Mouse (Mus musculus) liver, embryonic 11.5 days (tissue): Measurements from ENCODE around the gene Ankrd28. TPM values are rescaled to one million over a fixed set of nuclear protein-coding genes. Genes with fewer than 3 reads are reported as not detected.
A peak's percentile ranks its signal among the peaks of the same experiment; 100 is the strongest.

Experiments used
- ATAC-seq: fragments of 200-750 bp; cut with Nextera tagmentation; replicated peaks from 2 replicates; pipeline ENCODE4 v1.8.0; 2017; ENCODE audit warnings: moderate number of reproducible peaks, mild to moderate bottlenecking, moderate TSS enrichment, moderate library complexity; ENCODE audit not compliant: low FRiP score
- DNase-seq: peaks from one replicate; pipeline ENCODE4 v3.0.0-alpha.2; 2017; ENCODE audit warnings: low spot score
- H3K27ac ChIP-seq: fragments of 300-500 bp; sonication (generic); 2 replicates; pipeline ENCODE4 v1.5.1; 2014; ENCODE audit warnings: mild to moderate bottlenecking, low read depth, low read length, control low read depth
- H3K27me3 ChIP-seq: fragments of 300-500 bp; sonication (generic); replicated peaks from 2 replicates; pipeline ENCODE4 v1.6.1; 2014; ENCODE audit warnings: low read length, mixed read lengths; ENCODE audit not compliant: control insufficient read depth, insufficient read depth
- H3K36me3 ChIP-seq: fragments of 300-500 bp; sonication (generic); 2 replicates; pipeline ENCODE4 v1.6.1; 2014; ENCODE audit warnings: mild to moderate bottlenecking, low read length, moderate library complexity, mixed read lengths; ENCODE audit not compliant: control insufficient read depth, insufficient read depth
- H3K4me1 ChIP-seq: fragments of 300-500 bp; sonication (generic); replicated peaks from 2 replicates; pipeline ENCODE4 v1.6.1; 2014; ENCODE audit warnings: low read length, mixed read lengths; ENCODE audit not compliant: control insufficient read depth, insufficient read depth
- H3K4me2 ChIP-seq: fragments of 300-500 bp; sonication (generic); 2 replicates; pipeline ENCODE4 v1.6.1; 2014; ENCODE audit warnings: mild to moderate bottlenecking, control low read depth, moderate library complexity
- H3K4me3 ChIP-seq: fragments of 300-500 bp; sonication (generic); 2 replicates; pipeline ENCODE4 v1.5.1; 2014; ENCODE audit warnings: low read depth, low read length, control low read depth
- H3K9ac ChIP-seq: fragments of 300-500 bp; sonication (generic); 2 replicates; pipeline ENCODE4 v1.6.1; 2014; ENCODE audit warnings: low read depth, low read length, control low read depth
- H3K9me3 ChIP-seq: fragments of 300-500 bp; sonication (generic); 2 replicates; pipeline ENCODE4 v1.6.1; 2016; ENCODE audit warnings: low read length, inconsistent platforms, mixed read lengths; ENCODE audit not compliant: control insufficient read depth
- whole genome bisulfite sequencing: fragments of 180-500 bp; shearing (Covaris S2); extraction: QIAGEN DNeasy Blood & Tissue Kit; methylation state at CpG from one replicate; pipeline ENCODE4 v1.1.7; 2014; 5-methylcytosine and 5-hydroxymethylcytosine counted together
- polyA plus RNA-seq: library from polyadenylated mRNA; unstranded; fragments of >200 nt; fragmentation: Nextera tagmentation; extraction: Ambion mirVana; gene quantifications from 2 replicates; pipeline ENCODE4 v1.2.1, GENCODE M21; 2014

Gene Ankrd28
- polyA plus RNA-seq, 1 experiment from 2014 or later, result 8.5 TPM

GRCm38 (mm10) chr14:31800976-31801375, 29.5 kb downstream of the Ankrd28 start:
- Histone ChIP-seq H3K27ac (no peak overlapping the region), H3K27me3 (no peaks in the 10 kb centered on the region), H3K9ac (no peak overlapping the region), H3K4me2 (no peak overlapping the region), H3K9me3 (no peaks in the 10 kb centered on the region), H3K4me1 (0 out of 2 replicates have a peak, but pooled peaks cover 4% of the 10 kb centered on the region), H3K36me3 (no peaks in the 10 kb centered on the region), H3K4me3 (no peak overlapping the region)
- no peak for ATAC-seq
- DNase-seq, result no peak
- WGBS, result 86% methylated on average over 7 of the region's 7 CpGs

GRCm38 (mm10) chr14:31800446-31800845, 30.0 kb downstream of the Ankrd28 start:
- Histone ChIP-seq H3K36me3 (no peaks in the 10 kb centered on the region), H3K9me3 (no peaks in the 10 kb centered on the region), H3K4me2 (no peak overlapping the region), H3K4me3 (no peak overlapping the region), H3K9ac (no peak overlapping the region), H3K27me3 (no peaks in the 10 kb centered on the region), H3K27ac (no peak overlapping the region), H3K4me1 (0 out of 2 replicates have a peak, but pooled peaks cover 7% of the 10 kb centered on the region)
- WGBS, result 87% methylated on average over 5 of the region's 5 CpGs
- DNase-seq (no peak), ATAC-seq (no peak)

GRCm38 (mm10) chr14:31798937-31799336, 31.5 kb downstream of the Ankrd28 start:
- no peaks in the 10 kb centered on the region for H3K27me3 ChIP-seq
- H3K27ac ChIP-seq, result no peak overlapping the region
- no peak for ATAC-seq
- H3K36me3 ChIP-seq, result no peaks in the 10 kb centered on the region
- H3K4me3 ChIP-seq, result no peak overlapping the region
- DNase-seq, result no peak
- no peaks in the 10 kb centered on the region for H3K9me3 ChIP-seq
- WGBS, result 75% methylated on average over 10 of the region's 10 CpGs
- 0 out of 2 replicates have a peak, but pooled peaks cover 7% of the 10 kb centered on the region for H3K4me1 ChIP-seq
- no peak overlapping the region for H3K9ac ChIP-seq
- no peak overlapping the region for H3K4me2 ChIP-seq

- 0 out of 2 replicates have a peak, but pooled peaks cover 7% of the 10 kb centered on the region for H3K4me1 ChIP-seq
- no peak overlapping the region for H3K27ac ChIP-seq
- no peaks in the 10 kb centered on the region for H3K36me3 ChIP-seq
- H3K9ac ChIP-seq, result no peak overlapping the region
- WGBS, result 40% methylated on average over 1 of the region's 1 CpGs
- ATAC-seq (no peak), DNase-seq (no peak)
- H3K4me3 ChIP-seq, result no peak overlapping the region
- no peak overlapping the region for H3K4me2 ChIP-seq
- H3K9me3 ChIP-seq, result no peaks in the 10 kb centered on the region
- H3K27me3 ChIP-seq, result no peaks in the 10 kb centered on the region
Observed at GRCm38 (mm10) chr14:31795535-31795934, 34.9 kb downstream of the Ankrd28 start.

GRCm38 (mm10) chr14:31794776-31795126, 35.7 kb downstream of the Ankrd28 start:
- no peaks in the 10 kb centered on the region for H3K9me3 ChIP-seq
- H3K4me1 ChIP-seq, result 0 out of 2 replicates have a peak, but pooled peaks cover 7% of the 10 kb centered on the region
- no peaks in the 10 kb centered on the region for H3K36me3 ChIP-seq
- ATAC-seq (no peak), DNase-seq (no peak)
- H3K4me3 ChIP-seq, result no peak overlapping the region
- H3K27ac ChIP-seq, result no peak overlapping the region
- no peak overlapping the region for H3K4me2 ChIP-seq
- WGBS, result 42% methylated on average over 1 of the region's 1 CpGs
- no peaks in the 10 kb centered on the region for H3K27me3 ChIP-seq
- no peak overlapping the region for H3K9ac ChIP-seq

GRCm38 (mm10) chr14:31793979-31794775, 36.3 kb downstream of the Ankrd28 start:
- H3K9ac ChIP-seq, result no peak overlapping the region
- no peak overlapping the region for H3K4me2 ChIP-seq
- 0 out of 2 replicates have a peak, but pooled peaks cover 7% of the 10 kb centered on the region for H3K4me1 ChIP-seq
- no peak overlapping the region for H3K27ac ChIP-seq
- H3K9me3 ChIP-seq, result no peaks in the 10 kb centered on the region
- WGBS, result 77% methylated on average over 4 of the region's 4 CpGs
- H3K27me3 ChIP-seq, result no peaks in the 10 kb centered on the region
- DNase-seq, result no peak
- H3K4me3 ChIP-seq, result no peak overlapping the region
- ATAC-seq, result peak; percentile 45; the same call in 1 of the 2 replicates
- no peaks in the 10 kb centered on the region for H3K36me3 ChIP-seq

GRCm38 (mm10) chr14:31790797-31791196, 39.7 kb downstream of the Ankrd28 start:
- H3K36me3 ChIP-seq, result no peaks in the 10 kb centered on the region
- no peak overlapping the region for H3K4me3 ChIP-seq
- no peak for ATAC-seq
- H3K27me3 ChIP-seq, result no peaks in the 10 kb centered on the region
- H3K9me3 ChIP-seq, result no peaks in the 10 kb centered on the region
- no peak overlapping the region for H3K4me2 ChIP-seq
- H3K27ac ChIP-seq, result no peak overlapping the region
- H3K9ac ChIP-seq, result no peak overlapping the region
- DNase-seq, result no peak
- 57% methylated on average over 1 of the region's 1 CpGs for WGBS
- peaks cover 3% of the 10 kb centered on the region; the same call in 1 of the 2 replicates for H3K4me1 ChIP-seq

GRCm38 (mm10) chr14:31786906-31787305, 43.5 kb downstream of the Ankrd28 start:
- no peaks in the 10 kb centered on the region for H3K27me3 ChIP-seq
- peaks cover 13% of the 10 kb centered on the region for H3K4me1 ChIP-seq
- DNase-seq (no peak), ATAC-seq (no peak)
- no peak overlapping the region for H3K4me2 ChIP-seq
- H3K4me3 ChIP-seq, result no peak overlapping the region
- no peak overlapping the region for H3K9ac ChIP-seq
- no peaks in the 10 kb centered on the region for H3K9me3 ChIP-seq
- H3K36me3 ChIP-seq, result no peaks in the 10 kb centered on the region
- H3K27ac ChIP-seq, result no peak overlapping the region
- 76% methylated on average over 2 of the region's 2 CpGs for WGBS

GRCm38 (mm10) chr14:31785681-31786080, 44.8 kb downstream of the Ankrd28 start:
- no peak; the same call in 1 of the 2 replicates for ATAC-seq
- H3K27me3 ChIP-seq, result no peaks in the 10 kb centered on the region
- H3K4me3 ChIP-seq, result no peak overlapping the region
- no peaks in the 10 kb centered on the region for H3K36me3 ChIP-seq
- DNase-seq, result no peak
- no peaks in the 10 kb centered on the region for H3K9me3 ChIP-seq
- H3K4me1 ChIP-seq, result peaks cover 25% of the 10 kb centered on the region
- H3K4me2 ChIP-seq, result no peak overlapping the region
- H3K27ac ChIP-seq, result 0 out of 2 replicates have a peak overlapping the region, but pooled peaks have one; percentile 9
- H3K9ac ChIP-seq, result no peak overlapping the region
